Mouse (Mus musculus) layer of hippocampus, postnatal 10 days (tissue): Measurements from ENCODE around the gene Naa50. TPM values are rescaled to one million over a fixed set of nuclear protein-coding genes. Genes with fewer than 3 reads are reported as not detected.
A peak's percentile ranks its signal among the peaks of the same experiment; 100 is the strongest.

Source experiments
- DNase-seq, 2 experiments: peaks; one replicate each; pipeline ENCODE4 v3.0.0; 2021; ENCODE audit warnings: low spot score in 2 of 2
- total RNA-seq, 2 experiments: library from RNA; stranded (reverse); gene quantifications; 2 replicates each; pipeline ENCODE4 v1.2.3; 2021

The Naa50 gene
- total RNA-seq, 2 experiments from 2014 or later = 53.4 to 54.8 TPM

DNA sequence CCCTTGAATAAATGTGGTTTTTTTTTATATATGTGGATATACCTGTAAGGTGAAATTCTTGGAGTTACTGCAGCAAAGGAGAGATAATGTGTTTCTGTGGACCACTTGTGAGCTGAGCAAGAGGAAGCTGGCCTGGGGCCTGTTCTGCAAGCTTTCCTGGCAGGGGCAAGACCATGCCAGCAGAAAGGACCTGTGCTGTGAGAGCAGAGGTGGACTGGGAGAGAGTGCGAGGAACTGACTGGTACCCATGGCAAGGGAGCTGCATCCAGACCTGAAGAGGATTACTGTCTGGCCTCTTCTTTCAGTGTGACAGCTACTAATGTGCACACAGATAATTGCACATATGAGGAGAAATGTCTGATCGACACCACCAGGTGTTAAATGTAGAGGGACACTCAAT, 51.3 kb downstream of the Naa50 start:
- no peak for DNase-seq

DNA sequence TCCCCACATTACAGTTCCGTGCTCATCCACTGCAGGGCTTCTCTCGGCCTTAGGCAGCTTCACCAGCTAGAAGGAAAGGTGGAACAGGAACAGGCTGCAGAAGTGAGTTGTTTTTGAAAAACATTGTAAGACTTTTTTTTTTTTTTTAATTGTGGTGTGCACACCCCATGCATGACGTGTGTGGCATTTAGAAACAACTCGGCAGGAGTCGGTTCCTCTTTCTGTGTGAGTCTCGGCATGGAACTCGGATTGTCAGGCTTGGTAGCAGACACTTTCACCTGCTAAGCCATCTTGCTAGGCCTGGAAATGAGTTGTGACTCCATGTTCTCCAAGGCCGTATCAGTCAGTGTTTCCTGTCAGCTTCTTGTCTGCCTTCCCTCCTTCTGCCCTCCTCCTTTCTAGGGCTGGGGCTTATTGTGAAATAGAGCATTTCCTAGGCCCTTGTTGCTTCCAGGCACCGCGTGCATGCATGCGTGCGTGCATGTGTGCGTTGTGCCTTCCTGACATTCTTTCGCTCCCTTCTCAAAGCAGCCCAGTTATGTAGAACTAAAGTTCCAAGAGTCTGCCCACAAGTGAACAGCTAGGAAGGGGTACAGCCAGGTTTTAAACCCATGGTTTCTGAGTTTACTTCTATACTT, 59.6 kb downstream of the Naa50 start:
- no peak for DNase-seq

DNA sequence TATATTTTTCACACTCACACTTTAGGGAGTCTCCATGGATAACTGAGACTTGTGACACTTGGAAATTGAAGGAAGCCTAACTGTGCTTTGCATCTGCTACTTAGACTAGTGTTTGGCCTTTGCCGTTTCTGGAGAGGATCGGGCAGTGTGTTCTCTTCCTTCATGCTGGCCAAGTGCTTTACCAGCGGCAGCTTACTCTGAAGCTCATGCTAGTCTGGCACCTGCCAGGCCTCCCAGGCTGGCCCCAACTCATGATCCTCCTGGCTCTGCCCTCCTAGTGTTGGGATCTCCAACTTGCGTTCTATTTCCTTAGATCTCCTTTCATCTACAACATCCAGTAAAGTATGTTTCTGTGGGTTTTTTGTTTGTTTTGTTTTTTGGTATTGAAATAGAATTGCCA, 60.5 kb downstream of the Naa50 start:
- no peak for DNase-seq

DNA sequence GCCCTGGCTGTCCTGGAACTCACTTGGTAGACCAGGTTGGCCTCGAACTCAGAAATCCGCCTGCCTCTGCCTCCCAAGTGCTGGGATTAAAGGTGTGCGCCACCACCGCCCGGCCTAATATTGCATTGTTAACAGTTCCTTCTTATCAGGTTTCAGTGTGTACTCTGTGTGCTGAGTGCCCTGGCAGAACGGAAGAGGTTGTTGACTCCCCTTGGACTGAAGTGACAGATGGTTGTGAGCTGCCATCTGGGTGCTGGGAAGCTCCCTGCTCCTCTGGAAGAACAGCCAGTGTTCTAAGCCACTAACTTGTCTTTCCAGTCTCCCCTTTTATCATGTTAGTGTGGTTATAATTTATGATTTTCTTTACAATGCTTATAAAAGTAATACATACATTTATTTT, 64.7 kb downstream of the Naa50 start:
- DNase-seq = peak; percentile 18 to 39

GRCm38 (mm10) chr16:44205973-44206372, 66.3 kb downstream of the Naa50 start:
- no peak for DNase-seq

DNA sequence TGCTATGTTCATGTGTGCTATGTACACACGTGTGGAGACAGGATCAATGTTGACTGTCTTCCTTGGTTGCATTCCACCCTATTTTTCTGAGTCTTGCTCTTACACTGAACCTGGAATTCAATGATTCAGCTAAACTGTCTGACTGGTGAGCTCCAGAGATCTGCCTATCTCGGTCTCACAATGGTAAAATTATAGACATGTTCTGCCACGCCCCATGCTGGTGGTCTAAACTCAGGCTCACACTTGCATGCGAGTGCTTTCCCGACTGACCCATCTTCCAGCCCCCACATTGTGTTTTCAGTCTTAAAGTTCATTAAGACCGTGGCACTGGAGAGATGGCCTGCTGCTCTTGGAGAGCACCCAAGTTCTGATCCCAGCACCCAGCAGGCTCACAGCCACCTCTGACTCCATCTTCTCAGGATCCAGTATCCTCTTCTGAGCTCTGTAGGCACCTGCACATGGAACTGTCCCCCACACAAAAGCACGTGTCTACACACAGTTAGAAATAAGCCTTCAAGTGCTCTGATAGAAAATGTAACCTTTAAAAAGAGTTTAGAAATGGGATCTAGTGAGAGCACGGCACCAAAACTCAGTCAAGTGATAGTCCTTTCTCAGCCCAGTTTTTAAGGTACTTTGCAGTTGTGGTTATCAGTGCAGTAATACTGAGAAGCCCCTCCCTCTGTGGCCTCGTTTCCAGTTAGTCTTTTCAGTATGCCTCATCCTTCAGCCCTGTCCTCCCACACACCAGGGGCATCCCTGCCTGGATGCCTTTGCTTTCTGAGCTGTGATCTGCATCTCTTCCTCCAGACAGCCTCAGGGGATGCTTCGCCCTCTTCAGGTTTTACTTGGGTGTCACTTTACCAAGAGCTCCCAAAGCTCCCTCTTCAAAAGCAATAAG, 70.8 kb downstream of the Naa50 start:
- no peak for DNase-seq

- DNase-seq = no peak
Measured at GRCm38 (mm10) chr16:44211054-44211414, 71.4 kb downstream of the Naa50 start.

DNA sequence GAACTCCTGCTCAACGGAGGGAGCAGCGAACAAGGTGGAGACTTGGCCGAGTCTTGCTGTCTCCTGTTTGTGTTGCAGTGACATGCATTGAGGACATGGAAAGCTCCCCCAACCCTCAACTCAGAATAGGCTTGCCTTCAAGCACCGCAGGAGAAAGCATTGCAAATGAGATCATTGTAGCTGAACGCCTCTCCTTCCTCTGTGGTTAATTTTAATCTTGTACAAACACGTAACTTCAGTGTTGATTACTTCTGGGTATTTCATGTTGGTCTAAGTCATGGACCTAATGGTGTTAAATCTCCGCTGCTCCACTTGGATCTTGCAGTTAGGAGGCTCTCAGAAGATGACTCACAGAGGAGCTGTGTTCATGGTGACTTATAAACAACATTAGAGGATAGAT, 73.1 kb downstream of the Naa50 start:
- DNase-seq = no peak

Other genes starting within 250 kb of the Naa50 start
- 10 to 100 TPM; 35.0 to 38.1 TPM for gene Qtrt2, start 213.0 kb upstream of the Naa50 start, total RNA-seq
- gene Zdhhc23, start 160.0 kb upstream of the Naa50 start, total RNA-seq = 10 to 100 TPM; 45.4 to 50.5 TPM
- 1 to 10 TPM; 5.8 to 6.2 TPM for gene Gramd1c, start 76.5 kb upstream of the Naa50 start, total RNA-seq
- gene Atp6v1a, start 125 bp upstream of the Naa50 start, total RNA-seq = 100 to 1,000 TPM; 360 to 444 TPM
- 10 to 100 TPM; 33.2 to 35.1 TPM for gene Usf3, start 33.4 kb downstream of the Naa50 start, total RNA-seq
- 10 to 100 TPM; 28.7 to 32.3 TPM for gene Sidt1, start 193.4 kb downstream of the Naa50 start, total RNA-seq
- 10 to 100 TPM; 11.4 to 13.7 TPM for gene Spice1, start 207.3 kb downstream of the Naa50 start, total RNA-seq